Mouse (Mus musculus) macrophage (primary cell): ENCODE measurements at regions not wholly inside any gene's neighbourhood (a gene's known extent, or its start where the extent isn't known, plus 50 kb on each side); places are given as distances from the start of the nearest gene placed in this dataset.
"Not testable (repeated sequence)": the region's sequence is repeated elsewhere in the genome, so short reads cannot be mapped to it uniquely, and the experiment has no call there.

Experiments
- H3K27ac ChIP-seq: fragments of 350-480 bp; formaldehyde crosslinking; 2 replicates; pipeline ENCODE4 v1.9.0; 2021
- H3K36me3 ChIP-seq: fragments of 350-480 bp; formaldehyde crosslinking; 2 replicates; pipeline ENCODE4 v1.9.0; 2021; ENCODE audit errors: inconsistent target
- H3K4me3 ChIP-seq: fragments of 350-480 bp; formaldehyde crosslinking; 2 replicates; pipeline ENCODE4 v1.9.0; 2021; ENCODE audit errors: inconsistent target
- H3K79me2 ChIP-seq: fragments of 350-480 bp; formaldehyde crosslinking; 2 replicates; pipeline ENCODE4 v1.9.0; 2021; ENCODE audit errors: inconsistent target
- WGBS: methylation state at CpG from one replicate; pipeline ENCODE4 v1.1.7; 2026; ENCODE audit warnings: inconsistent platforms; ENCODE audit not compliant: missing documents; 5-methylcytosine and 5-hydroxymethylcytosine counted together

DNA sequence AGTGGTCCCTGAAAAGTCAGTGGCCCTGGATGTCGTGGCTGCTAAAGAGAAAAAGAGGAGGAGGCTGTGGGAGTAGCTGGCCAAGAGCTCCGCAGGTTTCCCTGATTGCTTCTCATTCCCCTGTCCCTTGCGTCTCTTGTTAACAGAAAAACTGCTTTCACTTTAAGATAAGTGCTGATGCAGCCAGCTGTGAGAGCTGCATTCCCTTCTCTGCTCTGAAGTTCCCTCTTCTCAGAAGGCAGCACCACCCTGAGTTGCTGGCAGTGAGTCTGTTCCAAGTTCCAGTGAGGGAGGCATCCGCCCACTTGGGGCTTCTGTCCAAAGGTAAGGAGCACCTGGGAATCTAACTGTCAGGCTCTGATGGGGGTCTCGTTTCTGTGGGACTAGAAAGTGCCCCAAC lies 63.5 kb downstream of the Olfr693 start:
- not testable (repeated sequence) for H3K36me3 ChIP-seq
- Histone ChIP-seq H3K79me2 (peaks cover 34% of the 10 kb centered on the region; the same call in 1 of the 2 replicates), H3K27ac (peak overlapping the region; percentile 69), H3K4me3 (peak overlapping the region; percentile 43)
- 2% methylated on average over 5 of the region's 5 CpGs for WGBS

DNA sequence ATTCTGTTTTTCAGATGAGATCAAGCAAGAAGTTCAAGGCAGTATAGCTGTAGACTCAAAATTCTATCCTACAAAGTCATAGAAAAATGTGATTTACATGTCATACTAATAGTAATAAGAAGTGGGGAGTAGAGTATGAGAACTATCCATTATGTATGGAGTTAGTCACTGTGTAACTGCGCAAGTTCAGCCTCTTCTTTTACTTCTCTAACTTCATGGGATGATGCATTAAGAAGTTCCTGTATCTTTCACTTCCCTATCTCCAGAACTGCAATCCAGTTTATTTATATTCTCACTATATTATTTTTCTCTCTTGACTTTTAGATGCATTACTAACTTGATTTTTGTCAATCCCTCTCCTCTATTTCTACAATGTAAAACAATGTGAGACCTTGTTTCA lies 67.7 kb downstream of the Olfr693 start:
- WGBS, result 47% methylated on average over 1 of the region's 1 CpGs
- Histone ChIP-seq H3K4me3 (no peak overlapping the region), H3K27ac (no peak overlapping the region), H3K36me3 (peaks cover 30% of the 10 kb centered on the region; the same call in 1 of the 2 replicates), H3K79me2 (peaks cover 6% of the 10 kb centered on the region; the same call in 1 of the 2 replicates)

DNA sequence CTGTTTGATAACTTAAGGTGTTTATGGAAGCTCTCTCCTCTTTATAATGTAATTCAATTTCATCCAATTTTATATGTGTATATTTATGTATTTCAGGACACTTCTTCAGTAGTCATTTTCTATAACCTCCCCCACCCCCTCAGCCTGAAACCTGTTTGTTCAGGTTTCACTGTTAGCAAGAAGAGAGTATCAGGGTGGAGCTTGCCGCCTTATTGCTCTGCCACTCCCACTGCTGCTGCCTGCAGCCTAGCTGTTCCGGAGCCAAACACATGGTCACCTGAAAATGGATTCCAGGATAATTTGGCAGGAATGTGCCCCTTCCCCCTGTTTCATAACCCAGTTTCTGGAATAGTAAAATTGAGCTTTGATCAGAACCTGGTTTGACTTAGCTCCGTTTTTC lies 100.0 kb downstream of the Olfr693 start:
- WGBS, result 95% methylated on average over 3 of the region's 3 CpGs
- Histone ChIP-seq H3K79me2 (no peaks in the 10 kb centered on the region), H3K36me3 (no peaks in the 10 kb centered on the region), H3K4me3 (no peak overlapping the region), H3K27ac (no peak overlapping the region)

DNA sequence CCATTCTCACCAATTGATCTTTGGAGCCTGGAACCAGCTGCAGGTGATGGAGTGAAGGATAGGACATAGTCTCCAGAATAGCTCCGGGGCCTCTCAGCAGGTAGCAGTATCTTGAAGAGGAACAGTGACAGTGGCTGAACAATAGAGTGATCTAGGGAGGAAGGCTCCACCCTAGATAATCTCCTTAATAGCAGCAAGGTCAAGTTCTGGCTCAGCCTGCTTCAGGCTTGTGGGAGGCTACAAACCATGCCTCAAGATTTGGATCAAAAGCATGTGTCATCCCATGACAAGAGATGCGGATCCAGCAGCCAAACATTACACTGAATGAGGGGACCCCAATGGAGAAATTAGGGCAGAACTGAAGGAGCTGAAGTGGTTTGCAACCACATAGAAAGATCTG lies 112.1 kb downstream of the Olfr693 start:
- not testable (repeated sequence) for H3K4me3 ChIP-seq, H3K36me3 ChIP-seq, H3K79me2 ChIP-seq, H3K27ac ChIP-seq
- 86% methylated on average over 2 of the region's 2 CpGs for WGBS

DNA sequence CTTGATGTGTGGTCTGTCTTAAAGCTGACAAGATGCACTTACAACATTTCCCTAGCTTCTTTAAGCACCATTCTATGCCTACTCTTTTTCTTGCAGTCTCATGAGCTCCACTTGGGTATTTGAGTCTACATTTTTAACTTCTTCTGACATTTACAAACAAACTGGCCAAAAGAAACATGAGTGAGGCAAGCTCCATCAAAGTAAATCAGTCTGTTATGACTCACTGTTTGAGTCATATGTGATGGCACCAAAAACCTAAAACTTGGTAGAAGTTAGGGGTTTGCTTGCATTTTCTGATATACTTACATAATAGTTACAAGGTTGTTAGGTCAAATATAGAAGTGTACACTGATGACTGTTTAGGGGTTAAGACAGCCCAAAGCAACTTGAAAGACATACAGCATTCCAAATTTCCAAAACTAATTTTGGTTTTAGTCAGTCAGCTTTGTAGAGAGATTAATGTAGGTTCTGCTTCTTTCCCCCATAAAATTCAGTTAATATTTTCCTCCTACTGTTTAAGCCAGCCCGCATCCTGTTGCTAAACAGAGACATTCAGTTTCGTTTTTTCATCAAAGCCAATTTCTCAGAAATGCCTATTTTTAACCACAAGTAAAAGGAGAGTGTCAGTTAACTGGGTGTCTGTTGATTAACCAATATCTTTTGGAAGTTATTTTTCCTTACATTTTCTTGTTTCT lies 129.4 kb downstream of the Olfr693 start:
- Histone ChIP-seq H3K36me3 (no peaks in the 10 kb centered on the region), H3K79me2 (no peaks in the 10 kb centered on the region), H3K27ac (peak overlapping the region; percentile 71), H3K4me3 (no peak overlapping the region)
- WGBS, result 25% methylated on average over 1 of the region's 2 CpGs

DNA sequence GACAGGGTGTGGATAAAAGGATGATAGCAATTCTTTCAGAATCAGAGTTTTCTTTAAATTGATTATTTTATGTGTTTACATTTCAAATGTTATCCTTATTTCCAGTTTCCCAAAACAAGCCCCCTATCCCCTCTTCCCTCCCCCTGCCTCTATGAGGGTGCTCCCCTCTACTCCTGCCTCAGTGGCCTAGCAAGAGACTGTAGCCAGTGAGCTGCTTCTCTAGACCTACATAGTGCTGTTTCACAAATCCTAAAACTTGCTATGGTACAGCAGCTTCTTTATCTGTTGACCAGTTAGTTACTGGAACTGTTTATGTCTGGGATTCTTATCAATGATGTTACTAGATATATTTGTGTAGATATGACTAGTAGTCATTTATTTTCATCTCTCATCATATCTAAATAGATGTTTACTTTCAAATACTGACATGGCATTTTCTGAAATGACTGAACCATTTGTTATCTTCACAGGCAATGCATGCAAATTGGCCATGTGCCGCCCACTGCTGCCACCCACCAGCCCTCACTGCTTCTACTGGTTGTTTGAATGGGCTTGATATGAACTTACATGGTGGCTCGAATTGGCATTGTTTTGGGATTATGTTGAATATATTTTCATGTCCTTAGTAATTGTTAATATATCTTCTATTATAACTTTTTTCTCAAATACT lies 150.8 kb downstream of the Olfr693 start:
- 32% methylated on average over 2 of the region's 2 CpGs for WGBS
- H3K4me3 ChIP-seq, result not testable (repeated sequence)
- peak overlapping the region; percentile 65 for H3K27ac ChIP-seq

DNA sequence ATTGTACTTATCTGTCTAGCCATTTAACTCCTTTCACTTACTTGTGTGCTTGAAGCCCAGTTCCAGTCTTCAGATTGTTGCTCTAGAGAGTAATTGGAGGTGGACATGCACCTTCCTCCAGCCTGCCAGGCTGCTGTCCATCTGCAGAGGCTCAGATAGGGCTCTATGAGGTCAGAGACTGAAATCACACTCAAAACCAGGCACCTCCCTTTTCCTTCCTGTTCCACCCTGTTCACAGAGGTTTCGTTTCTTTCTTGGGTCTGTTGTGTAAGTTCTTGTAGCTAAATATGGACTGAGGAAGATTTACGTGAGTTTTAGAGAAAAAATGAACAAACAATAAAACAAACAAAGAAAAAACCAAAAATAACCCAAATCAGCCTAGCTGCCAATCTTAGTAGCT lies 151.4 kb downstream of the Olfr693 start:
- peaks cover 37% of the 10 kb centered on the region for H3K79me2 ChIP-seq
- peak overlapping the region; percentile 70 for H3K4me3 ChIP-seq
- no CpG with 5 or more reads among the region's 2 CpGs for WGBS
- H3K36me3 ChIP-seq, result not testable (repeated sequence)
- peak overlapping the region; percentile 84 for H3K27ac ChIP-seq

More for the DNA sequence above, 150.8 kb downstream of the Olfr693 start:
- H3K79me2 ChIP-seq, result peaks cover 35% of the 10 kb centered on the region
- not testable (repeated sequence) for H3K36me3 ChIP-seq

DNA sequence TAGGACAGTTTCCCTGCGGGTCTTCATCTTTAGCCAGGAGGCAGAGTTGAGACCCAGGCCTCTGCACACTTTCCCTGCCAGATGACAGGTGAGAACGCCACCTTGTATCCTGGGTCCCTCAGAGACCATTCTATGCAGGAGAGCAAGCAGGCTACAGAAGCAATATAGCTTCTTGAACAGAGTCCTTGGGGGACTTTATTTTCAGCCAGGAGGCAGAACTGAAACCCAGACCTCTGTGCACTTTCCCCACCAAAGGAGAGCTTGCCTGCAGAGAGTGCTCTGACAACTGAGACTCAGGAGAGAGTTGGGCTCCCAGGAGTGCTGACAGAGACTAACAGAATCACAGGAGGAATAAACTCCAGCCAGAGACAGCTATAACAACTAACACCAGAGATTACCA lies 185.5 kb downstream of the Olfr693 start:
- Histone ChIP-seq H3K36me3 (no peaks in the 10 kb centered on the region), H3K79me2 (no peaks in the 10 kb centered on the region), H3K4me3 (no peak overlapping the region), H3K27ac (no peak overlapping the region)
- 90% methylated on average over 2 of the region's 2 CpGs for WGBS
